Mouse (Mus musculus): Measurements from ENCODE around the gene Adrb1.
"Not testable (repeated sequence)": the region's sequence is repeated elsewhere in the genome, so short reads cannot be mapped to it uniquely, and the experiment has no call there.

Gene Adrb1

DNA sequence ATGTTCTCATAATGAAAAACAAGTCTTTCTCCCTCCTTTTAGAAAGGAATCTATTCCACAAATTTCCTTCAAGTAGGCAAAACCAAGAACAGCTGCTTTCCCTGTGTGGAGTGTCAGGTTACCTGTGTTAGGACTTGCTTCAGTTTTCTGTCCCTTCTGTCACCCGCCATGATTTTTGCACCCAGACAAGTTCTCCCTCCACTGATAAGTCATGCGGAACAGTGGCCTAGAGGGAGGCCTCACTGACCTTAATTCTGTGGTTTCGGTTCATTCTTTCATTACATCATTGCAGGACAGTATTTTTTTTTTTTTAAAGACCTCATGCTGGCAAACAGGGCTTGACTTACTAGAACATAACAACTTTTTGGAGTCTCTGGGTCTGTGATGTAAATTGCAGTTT lies 27.3 kb downstream of the Adrb1 start:
- no peak for DNase-seq (ENCODE audit: low spot score in 2 of 2)

GRCm38 (mm10) chr19:56750709-56751108 lies 28.7 kb downstream of the Adrb1 start:
- DNase-seq (ENCODE audit: low spot score in 2 of 2): no peak

GRCm38 (mm10) chr19:56754456-56754855 lies 32.5 kb downstream of the Adrb1 start:
- DNase-seq (ENCODE audit: low spot score in 2 of 2): not testable (repeated sequence)

GRCm38 (mm10) chr19:56756412-56756811 lies 34.4 kb downstream of the Adrb1 start:
- no peak for DNase-seq (ENCODE audit: low spot score in 2 of 2)

DNA sequence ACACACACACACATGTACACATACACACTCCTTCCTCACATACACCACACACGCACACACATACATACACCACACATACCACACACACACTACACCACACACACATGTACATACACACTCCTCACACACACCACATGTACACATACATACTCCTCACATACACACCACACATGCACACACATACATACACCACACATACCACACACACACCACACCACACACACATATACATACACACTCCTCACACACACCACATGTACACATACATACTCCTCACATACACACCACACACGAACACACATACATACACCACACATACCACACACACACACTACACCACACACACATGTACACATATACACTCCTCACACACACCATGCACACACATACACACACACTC lies 36.3 kb downstream of the Adrb1 start:
- no peak for DNase-seq (ENCODE audit: low spot score in 2 of 2)

DNA sequence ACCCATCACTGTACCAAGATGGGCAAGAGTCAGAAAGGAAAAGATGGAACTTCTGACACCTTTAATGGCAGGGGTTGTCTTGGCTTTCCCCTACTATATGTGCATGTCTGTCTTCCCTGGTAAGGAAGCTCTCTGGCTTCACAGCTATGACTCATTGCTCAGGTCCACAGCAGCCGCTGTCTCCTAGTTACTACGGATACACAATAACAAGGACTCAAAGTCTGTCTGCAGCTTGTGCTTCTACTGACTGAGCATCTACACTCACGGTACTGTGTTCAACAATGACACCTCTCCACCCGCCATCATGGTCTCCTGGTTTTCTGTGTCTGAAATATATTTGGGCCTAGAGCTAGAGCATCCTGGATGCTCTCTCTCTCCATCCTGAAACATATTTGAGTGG lies 37.7 kb downstream of the Adrb1 start:
- no peak for DNase-seq (ENCODE audit: low spot score in 2 of 2)

GRCm38 (mm10) chr19:56760306-56760940 lies 38.4 kb downstream of the Adrb1 start:
- DNase-seq (ENCODE audit: low spot score in 2 of 2): no peak

DNA sequence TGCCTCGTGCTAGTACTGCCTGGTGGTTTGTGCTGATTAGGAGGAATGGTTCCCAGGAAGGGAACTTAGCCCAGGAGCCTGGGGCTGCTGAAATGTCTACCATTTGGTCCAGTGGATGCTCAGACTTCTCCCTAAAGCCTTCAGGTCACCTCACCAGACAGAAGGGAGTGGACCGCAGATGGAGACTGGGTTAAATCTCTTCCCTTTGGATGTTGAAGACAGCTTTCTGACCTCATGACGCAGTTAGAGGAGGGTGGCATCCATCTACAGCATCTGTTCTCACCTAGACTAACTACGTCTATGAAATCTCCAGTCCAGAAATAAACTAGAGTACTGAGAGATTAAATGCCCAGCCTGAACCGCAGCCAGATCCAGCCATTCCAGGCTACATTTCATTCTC lies 39.1 kb downstream of the Adrb1 start:
- DNase-seq (ENCODE audit: low spot score in 2 of 2): no peak

DNA sequence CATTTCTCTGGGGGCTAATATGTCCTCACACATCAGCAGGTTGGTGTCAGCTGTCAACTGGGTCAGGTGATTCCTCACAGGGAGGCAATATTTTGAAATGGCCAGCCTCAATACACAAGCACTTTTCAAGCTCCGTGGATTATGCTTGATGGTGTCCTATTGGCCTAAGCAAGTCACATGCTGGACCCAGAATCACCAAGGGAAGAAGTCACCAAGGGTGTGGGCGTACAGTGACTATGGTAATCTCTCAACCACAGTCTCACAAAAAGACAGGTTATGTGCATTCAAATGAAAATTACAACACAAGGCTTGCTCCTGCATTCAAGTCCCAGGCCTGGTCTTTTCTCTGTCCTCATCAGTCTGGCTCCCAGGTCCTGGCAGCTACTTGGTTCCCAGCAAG lies 39.7 kb downstream of the Adrb1 start:
- DNase-seq (ENCODE audit: low spot score in 2 of 2): no peak

DNA sequence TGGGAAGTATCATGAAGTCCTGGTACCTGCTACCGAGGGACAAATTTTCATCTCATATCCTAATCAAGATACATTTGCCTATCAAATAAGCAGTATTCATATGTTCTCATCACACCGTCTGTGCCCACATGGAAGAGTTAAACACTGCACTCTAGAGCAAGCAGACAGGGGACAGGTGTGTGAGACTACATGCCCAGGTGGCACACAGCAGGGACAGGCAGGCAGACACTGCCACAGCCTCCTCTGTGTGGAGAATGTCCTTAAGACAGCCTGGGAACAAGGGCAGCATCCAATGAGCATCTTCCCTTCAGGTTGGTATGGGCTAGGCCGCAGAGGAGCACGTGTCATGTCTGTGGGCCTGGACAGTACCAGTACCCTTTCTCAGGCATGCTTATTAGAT lies 40.7 kb downstream of the Adrb1 start:
- DNase-seq (ENCODE audit: low spot score in 2 of 2): no peak

GRCm38 (mm10) chr19:56769024-56769423 lies 47.0 kb downstream of the Adrb1 start:
- DNase-seq (ENCODE audit: low spot score in 2 of 2): no peak

DNA sequence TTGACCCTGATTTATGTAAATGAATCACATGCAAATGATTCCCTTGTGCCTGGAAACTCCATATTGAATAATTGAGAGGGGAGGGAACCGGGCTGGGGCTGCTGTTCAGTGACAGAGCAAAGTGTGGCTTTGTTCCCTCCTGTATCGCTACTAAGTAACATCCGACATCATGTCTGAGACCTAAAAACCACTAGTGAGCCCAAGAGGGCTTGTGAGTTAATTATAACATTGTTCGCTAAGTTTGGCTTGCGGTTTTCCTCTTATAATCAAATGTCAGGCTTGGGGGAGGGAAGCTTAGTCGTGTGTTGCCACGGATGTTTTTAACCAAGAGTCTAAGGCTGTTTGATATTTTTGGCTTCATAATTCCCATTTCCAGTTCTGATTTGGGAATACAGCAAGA lies 50.2 kb downstream of the Adrb1 start:
- DNase-seq (ENCODE audit: low spot score in 2 of 2): no peak

DNA sequence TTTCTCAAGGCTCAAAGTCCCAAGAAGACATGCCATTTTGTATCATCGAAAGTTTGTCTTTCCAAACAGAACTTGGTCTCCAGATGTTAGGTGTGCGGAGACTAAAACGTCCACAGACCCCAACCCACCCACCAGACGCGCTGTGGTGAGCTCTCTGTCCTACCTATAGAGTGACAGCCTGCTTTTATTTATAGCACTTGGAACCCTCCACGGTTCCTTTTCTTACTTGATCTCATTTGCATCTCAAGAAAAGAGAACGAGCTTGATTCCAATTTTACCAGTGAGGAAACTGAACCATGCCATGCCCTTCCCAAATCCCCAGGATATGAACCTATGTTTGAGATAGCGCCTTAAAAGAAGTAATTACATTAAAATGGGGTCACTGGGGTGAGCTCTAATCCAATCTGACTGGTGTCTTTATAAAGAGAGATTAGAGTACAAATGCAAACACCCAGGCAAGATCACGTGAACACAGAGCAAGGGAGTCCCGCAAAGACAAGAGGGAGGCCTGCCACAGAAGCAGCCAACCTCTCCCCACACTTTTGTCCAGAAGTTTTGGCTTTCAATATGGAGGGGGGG lies 51.5 kb downstream of the Adrb1 start:
- no peak for DNase-seq (ENCODE audit: low spot score in 2 of 2)

DNA sequence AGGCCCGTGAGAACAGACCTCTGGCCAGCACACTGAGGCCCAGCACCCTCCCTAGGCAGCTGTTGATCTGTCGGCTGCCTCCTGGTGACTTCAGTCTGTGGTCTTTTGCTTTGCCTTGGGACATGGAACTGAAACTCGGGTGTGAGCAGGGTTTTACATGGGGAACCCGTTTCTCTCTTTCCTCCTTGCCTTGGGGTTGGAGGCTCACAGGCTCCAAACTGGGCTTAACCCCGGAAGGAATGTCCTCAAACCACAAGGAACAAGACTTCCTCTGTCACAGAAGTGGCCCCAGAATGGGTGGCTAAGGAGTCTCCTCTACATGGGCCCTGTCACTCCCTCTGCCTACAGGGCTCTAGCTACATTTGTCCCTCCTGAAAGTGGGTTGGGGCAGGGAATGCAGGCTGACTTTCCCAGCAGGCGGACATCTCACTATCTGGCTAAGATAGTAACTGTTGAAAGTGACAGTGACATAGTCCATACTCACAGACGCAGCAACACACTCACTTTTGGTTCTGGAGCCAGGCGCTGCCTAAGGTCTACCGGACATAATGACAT lies 52.5 kb downstream of the Adrb1 start:
- DNase-seq (ENCODE audit: low spot score in 2 of 2): peak in 1 of 2 experiments; percentile 21

DNA sequence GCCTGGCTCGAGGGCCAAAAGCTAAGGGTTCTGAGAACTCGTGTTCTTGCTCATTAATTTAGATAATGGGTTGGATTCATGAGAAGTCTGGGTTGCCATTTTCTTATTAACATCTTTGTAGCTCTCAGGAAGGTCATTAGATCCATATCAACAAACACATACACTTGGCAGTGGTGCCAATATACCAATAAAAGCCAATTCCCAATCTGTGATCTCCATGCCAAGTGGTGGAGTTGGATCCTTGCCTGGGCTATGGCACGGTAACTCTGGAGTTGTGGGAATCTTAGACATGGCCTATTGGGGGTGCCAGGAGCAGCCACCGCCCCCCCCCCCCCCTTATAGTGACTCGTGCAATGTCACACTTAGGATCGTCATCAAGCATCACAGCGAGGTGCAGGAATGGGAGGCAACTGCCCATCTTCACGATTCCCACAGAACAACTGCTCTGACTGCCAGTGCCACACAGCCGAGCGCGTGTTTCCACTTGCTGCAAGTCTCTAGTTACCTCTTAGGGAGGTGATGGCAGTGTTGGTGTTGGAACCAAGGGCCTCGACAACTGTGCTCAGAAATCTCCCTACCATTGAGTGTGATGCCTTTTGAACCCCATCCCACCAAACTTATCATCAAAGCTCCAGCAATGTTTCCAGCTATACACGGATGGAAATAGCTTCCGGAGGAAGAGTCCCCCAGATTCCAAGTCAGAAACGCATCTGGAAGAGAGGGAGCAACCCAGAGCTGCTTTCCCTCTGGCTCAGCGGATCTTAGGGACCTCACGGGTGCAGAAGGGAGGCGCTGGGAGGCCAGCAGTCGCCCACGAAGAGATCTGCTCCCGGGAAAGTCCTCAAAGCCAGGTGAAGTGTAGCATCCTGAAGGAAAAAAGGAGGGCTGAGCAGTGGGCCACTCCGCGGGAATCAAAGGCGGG lies 53.2 kb downstream of the Adrb1 start:
- DNase-seq (ENCODE audit: low spot score in 2 of 2): no peak

GRCm38 (mm10) chr19:56775893-56776718 lies 54.1 kb downstream of the Adrb1 start:
- DNase-seq (ENCODE audit: low spot score in 2 of 2): no peak

DNA sequence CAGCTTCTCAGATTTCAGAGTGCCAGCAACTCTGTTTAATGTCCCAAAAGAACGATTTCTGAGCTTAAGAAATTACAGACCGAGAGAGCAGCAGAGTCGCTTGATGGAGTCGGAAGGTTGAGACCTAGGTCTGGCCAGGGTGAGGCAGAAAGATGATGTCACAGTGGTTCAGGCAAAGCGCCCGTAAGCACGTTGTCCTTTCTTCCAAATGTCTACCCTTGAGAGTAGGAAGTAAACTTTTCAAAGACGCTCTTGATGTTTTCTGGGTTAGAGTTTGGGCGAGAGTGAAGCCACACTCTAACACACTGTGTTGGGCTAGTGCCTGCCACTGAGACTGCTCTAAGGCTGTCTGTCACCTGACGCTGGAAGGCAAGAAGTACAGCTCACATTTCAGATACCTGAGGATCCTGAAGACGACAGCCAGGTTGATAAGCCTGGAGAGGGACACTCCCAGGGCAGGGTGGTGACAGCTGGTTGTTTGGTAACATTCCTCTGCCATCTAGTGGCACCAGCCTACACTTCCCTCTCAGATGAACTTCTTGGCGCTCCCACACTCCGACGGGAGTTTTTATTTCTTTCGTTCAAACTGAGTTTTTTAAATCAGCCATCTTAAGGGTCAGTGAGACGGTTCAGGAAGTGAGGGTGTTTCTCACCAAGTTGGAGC lies 54.9 kb downstream of the Adrb1 start:
- peak in 1 of 2 experiments; percentile 14 for DNase-seq (ENCODE audit: low spot score in 2 of 2)

DNA sequence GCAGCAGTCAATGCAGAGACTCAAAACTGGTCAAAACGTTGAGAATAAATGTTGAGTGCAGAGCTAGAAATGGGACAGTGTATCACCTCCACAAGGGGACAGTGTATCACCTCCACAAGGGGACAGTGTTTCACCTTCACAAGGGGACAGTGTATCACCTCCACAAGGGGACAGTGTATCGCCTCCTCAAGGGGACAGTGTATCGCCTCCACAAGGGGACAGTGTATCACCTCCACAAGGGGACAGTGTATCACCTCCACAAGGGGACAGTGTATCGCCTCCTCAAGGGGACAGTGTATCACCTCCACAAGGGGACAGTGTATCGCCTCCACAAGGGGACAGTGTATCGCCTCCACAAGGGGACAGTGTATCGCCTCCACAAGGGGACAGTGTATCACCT lies 56.5 kb downstream of the Adrb1 start:
- DNase-seq (ENCODE audit: low spot score in 2 of 2): not testable (repeated sequence)

All from spleen, postnatal 14 days (tissue).